Mouse (Mus musculus) MEL (cell line): ENCODE data around the gene Dlg5.

Source experiments
- EP300 ChIP-seq, 2 experiments: IDR thresholded peaks; 2 replicates each; pipeline ENCODE4 v1.6.1; 2011; ENCODE audit warnings: improper control_type of control experiment in 2 of 2, low read length in 2 of 2, low read depth in 1 of 2, mild to moderate bottlenecking in 1 of 2
- HCFC1 ChIP-seq: IDR thresholded peaks from 2 replicates; pipeline ENCODE4 v1.6.1; 2012; ENCODE audit warnings: low read depth, mild to moderate bottlenecking, inconsistent platforms, low read length, improper control_type of control experiment, moderate library complexity
- MAX ChIP-seq: IDR thresholded peaks from 2 replicates; pipeline ENCODE4 v1.6.1; 2011; ENCODE audit warnings: low read length, improper control_type of control experiment
- ZC3H11A ChIP-seq: IDR thresholded peaks from 2 replicates; pipeline ENCODE4 v1.6.1; 2012; ENCODE audit warnings: low read depth, mild to moderate bottlenecking, inconsistent platforms, low read length, improper control_type of control experiment
- ZNF384 ChIP-seq: IDR thresholded peaks from 2 replicates; pipeline ENCODE4 v1.6.1; 2012; ENCODE audit warnings: low read depth, mild to moderate bottlenecking, inconsistent platforms, low read length, improper control_type of control experiment

GRCm38 (mm10) chr14:24132092-24132491 lies 113.6 kb downstream of the Dlg5 start:
- TF ChIP-seq EP300 (IDR thresholded peaks at IDR 0.05; ENCODE audit: low read depth in 1 of 2, low read length in 2 of 2) (no peak), MAX (no peak), HCFC1 (no peak), ZC3H11A (no peak), ZNF384 (no peak)
